Mouse (Mus musculus) neural tube, embryonic 14.5 days (tissue): ENCODE results near the gene Katna1. TPM values are rescaled to one million over a fixed set of nuclear protein-coding genes. Genes with fewer than 3 reads are reported as not detected.
"Not testable (repeated sequence)": the region's sequence is repeated elsewhere in the genome, so short reads cannot be mapped to it uniquely, and the experiment has no call there.

Experiments
- ATAC-seq: fragments of 200-750 bp; cut with Nextera tagmentation; 2 replicates; pipeline ENCODE4 v1.8.0; 2017; ENCODE audit warnings: low read depth, mild to moderate bottlenecking, moderate TSS enrichment, moderate library complexity
- H3K27ac ChIP-seq: fragments of 300-500 bp; sonication (generic); 2 replicates; pipeline ENCODE4 v1.5.1; 2014; ENCODE audit warnings: low read depth, mild to moderate bottlenecking, control low read depth, low read length, moderate library complexity, mixed read lengths
- H3K27me3 ChIP-seq: fragments of 300-500 bp; sonication (generic); 2 replicates; pipeline ENCODE4 v1.6.1; 2014; ENCODE audit warnings: low read length; ENCODE audit not compliant: control insufficient read depth, insufficient read depth
- H3K36me3 ChIP-seq: fragments of 300-500 bp; sonication (generic); 2 replicates; pipeline ENCODE4 v1.6.1; 2014; ENCODE audit warnings: low read length, mixed read lengths; ENCODE audit not compliant: control insufficient read depth, insufficient read depth
- H3K4me1 ChIP-seq: fragments of 300-500 bp; sonication (generic); 2 replicates; pipeline ENCODE4 v1.6.1; 2014; ENCODE audit warnings: low read length; ENCODE audit not compliant: control insufficient read depth, insufficient read depth
- H3K4me2 ChIP-seq: fragments of 300-500 bp; sonication (generic); 2 replicates; pipeline ENCODE4 v1.6.1; 2014; ENCODE audit warnings: mild to moderate bottlenecking, low read depth, low read length, control low read depth
- H3K4me3 ChIP-seq: fragments of 300-500 bp; sonication (generic); 2 replicates; pipeline ENCODE4 v1.5.1; 2014; ENCODE audit warnings: low read depth, low read length, control low read depth, mixed read lengths
- H3K9ac ChIP-seq: fragments of 300-500 bp; sonication (generic); replicated peaks from 2 replicates; pipeline ENCODE4 v1.6.1; 2014; ENCODE audit warnings: low read depth, mild to moderate bottlenecking, control low read depth, low read length, mixed read lengths
- H3K9me3 ChIP-seq: fragments of 300-500 bp; sonication (generic); 2 replicates; pipeline ENCODE4 v1.6.1; 2016; ENCODE audit warnings: low read length; ENCODE audit not compliant: control insufficient read depth
- WGBS: fragments of 180-500 bp; shearing (Covaris S2); extraction: QIAGEN DNeasy Blood & Tissue Kit; methylation state at CpG from one replicate; pipeline ENCODE4 v1.1.7; 2014; 5-methylcytosine and 5-hydroxymethylcytosine counted together
- polyA plus RNA-seq: library from polyadenylated mRNA; unstranded; fragments of >200 nt; fragmentation: Nextera tagmentation; extraction: Ambion mirVana; gene quantifications from 2 replicates; pipeline ENCODE4 v1.2.1, GENCODE M21; 2014

The Katna1 gene
- polyA plus RNA-seq, 1 experiment from 2014 or later: 32.3 TPM

GRCm38 (mm10) chr10:7710121-7710520, 15.7 kb upstream of the Katna1 start:
- 93% methylated on average over 5 of the region's 5 CpGs for WGBS

DNA sequence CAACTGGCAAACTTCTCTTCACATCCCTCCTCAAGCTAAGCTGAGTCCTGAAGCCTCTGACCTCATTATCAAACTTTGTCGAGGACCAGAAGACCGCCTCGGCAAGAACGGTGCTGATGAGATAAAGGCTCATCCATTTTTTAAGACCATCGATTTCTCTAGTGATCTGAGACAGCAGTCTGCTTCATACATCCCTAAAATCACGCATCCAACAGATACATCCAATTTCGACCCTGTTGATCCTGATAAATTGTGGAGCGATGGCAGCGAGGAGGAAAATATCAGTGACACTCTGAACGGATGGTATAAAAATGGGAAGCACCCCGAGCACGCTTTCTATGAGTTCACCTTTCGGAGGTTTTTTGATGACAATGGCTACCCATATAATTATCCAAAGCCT, 13.3 kb upstream of the Katna1 start:
- Histone ChIP-seq H3K9ac (no peak overlapping the region), H3K4me2 (no peak overlapping the region), H3K27ac (no peak overlapping the region), H3K27me3 (no peaks in the 10 kb centered on the region), H3K4me3 (no peak overlapping the region), H3K36me3 (peaks cover 35% of the 10 kb centered on the region), H3K9me3 (no peaks in the 10 kb centered on the region), H3K4me1 (no peaks in the 10 kb centered on the region)
- no peak for ATAC-seq
- WGBS: 95% methylated on average over 13 of the region's 13 CpGs

More at GRCm38 (mm10) chr10:7710121-7710520, 15.7 kb upstream of the Katna1 start:
- H3K9ac ChIP-seq: no peak overlapping the region
- no peak overlapping the region for H3K4me2 ChIP-seq
- no peaks in the 10 kb centered on the region for H3K9me3 ChIP-seq
- H3K27ac ChIP-seq: no peak overlapping the region
- H3K4me3 ChIP-seq: no peak overlapping the region
- no peaks in the 10 kb centered on the region for H3K4me1 ChIP-seq
- peaks cover 30% of the 10 kb centered on the region for H3K36me3 ChIP-seq
- ATAC-seq: no peak
- H3K27me3 ChIP-seq: no peaks in the 10 kb centered on the region

DNA sequence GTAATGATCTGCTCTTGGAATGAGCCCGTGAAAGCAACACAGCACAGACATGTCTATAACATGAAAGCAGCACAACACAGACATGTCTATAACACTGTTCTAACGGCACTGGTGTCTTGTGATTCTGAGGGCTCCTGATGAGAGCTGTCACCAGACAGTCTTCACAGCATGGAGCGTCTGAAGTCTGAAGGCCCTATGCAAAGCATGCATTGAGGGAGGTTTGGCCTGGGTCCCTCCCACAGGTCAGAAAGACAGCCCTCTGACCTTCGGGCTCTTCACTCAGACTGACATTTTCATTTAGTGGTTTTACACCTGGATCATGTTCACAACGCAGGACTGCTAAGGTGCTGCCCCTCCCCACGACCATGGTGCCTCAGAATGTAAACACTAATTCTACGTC, 10.7 kb upstream of the Katna1 start:
- Histone ChIP-seq H3K9ac (no peak overlapping the region), H3K4me2 (no peak overlapping the region), H3K4me1 (no peaks in the 10 kb centered on the region), H3K27me3 (no peaks in the 10 kb centered on the region), H3K36me3 (peaks cover 30% of the 10 kb centered on the region), H3K4me3 (no peak overlapping the region), H3K27ac (no peak overlapping the region), H3K9me3 (no peaks in the 10 kb centered on the region)
- 80% methylated on average over 7 of the region's 7 CpGs for WGBS
- ATAC-seq: no peak

- Histone ChIP-seq H3K27me3 (no peaks in the 10 kb centered on the region), H3K9me3 (no peaks in the 10 kb centered on the region), H3K4me2 (peak overlapping the region; percentile 96), H3K36me3 (no peaks in the 10 kb centered on the region), H3K4me3 (peak overlapping the region; percentile 68), H3K4me1 (peaks cover 6% of the 10 kb centered on the region; the same call in 1 of the 2 replicates), H3K9ac (peak overlapping the region; percentile 65), H3K27ac (peak overlapping the region; percentile 61; the same call in 1 of the 2 replicates)
- under 1% methylated on average over 8 of the region's 8 CpGs for WGBS
- ATAC-seq: 0 out of 2 replicates have a peak, but pooled peaks have one; percentile 1
These were observed 657 bp downstream of the Katna1 start for GRCm38 (mm10) chr10:7726501-7726812.

DNA sequence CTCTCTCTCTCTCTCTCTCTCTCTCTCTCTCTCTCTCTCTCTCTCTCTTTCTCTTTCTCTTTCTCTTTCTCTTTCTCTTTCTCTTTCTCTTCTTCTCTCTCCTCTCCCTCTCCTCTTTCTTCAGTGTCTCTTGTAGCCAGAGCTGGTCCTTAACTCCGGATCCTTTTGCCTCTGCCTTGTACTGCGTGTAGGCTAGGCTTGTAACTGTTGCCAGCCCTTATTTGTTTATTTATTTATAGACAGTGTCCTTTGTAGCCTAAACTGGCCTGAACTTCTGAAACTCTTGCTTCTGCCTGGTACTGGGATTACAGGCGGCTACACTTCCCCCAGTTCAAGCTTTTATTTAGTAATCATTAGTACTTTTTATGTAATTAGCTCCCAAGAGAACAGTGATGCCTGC, 1.2 kb downstream of the Katna1 start:
- Histone ChIP-seq H3K4me1 (peaks cover 10% of the 10 kb centered on the region), H3K4me2 (peak overlapping the region; percentile 96; the same call in 1 of the 2 replicates), H3K9ac (no peak overlapping the region), H3K27me3 (no peaks in the 10 kb centered on the region), H3K36me3 (no peaks in the 10 kb centered on the region), H3K27ac (no peak overlapping the region), H3K9me3 (no peaks in the 10 kb centered on the region), H3K4me3 (no peak overlapping the region; the same call in 1 of the 2 replicates)
- ATAC-seq: no peak
- WGBS: 13% methylated on average over 3 of the region's 3 CpGs

GRCm38 (mm10) chr10:7731582-7731981, 5.8 kb downstream of the Katna1 start:
- Histone ChIP-seq H3K4me1 (peaks cover 10% of the 10 kb centered on the region), H3K4me3 (no peak overlapping the region), H3K9ac (no peak overlapping the region), H3K36me3 (no peaks in the 10 kb centered on the region), H3K27ac (no peak overlapping the region), H3K27me3 (no peaks in the 10 kb centered on the region), H3K4me2 (no peak overlapping the region), H3K9me3 (no peaks in the 10 kb centered on the region)
- ATAC-seq: no peak

DNA sequence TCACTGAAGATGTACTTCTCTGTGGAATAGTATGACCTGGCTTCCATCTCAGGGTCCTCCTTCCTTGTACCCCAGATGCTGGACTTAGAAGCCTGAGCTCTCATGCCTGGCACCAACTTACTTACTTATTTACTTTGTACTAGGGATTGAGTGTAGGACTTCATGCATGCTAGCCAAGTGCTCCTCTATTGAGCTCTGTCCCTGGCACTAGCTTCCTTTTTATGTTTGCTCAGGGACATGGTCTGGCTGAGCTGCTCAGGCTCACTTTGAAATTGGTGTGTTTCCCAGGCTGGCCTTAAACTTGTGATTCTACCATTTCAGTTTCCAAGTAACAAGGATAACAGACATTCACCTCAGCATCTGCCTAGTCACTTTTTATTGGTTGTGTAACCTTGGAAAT, 11.3 kb downstream of the Katna1 start:
- no peak overlapping the region for H3K4me3 ChIP-seq
- no peak overlapping the region for H3K27ac ChIP-seq
- H3K27me3 ChIP-seq: no peaks in the 10 kb centered on the region
- no peak for ATAC-seq
- H3K9ac ChIP-seq: no peak overlapping the region
- no peaks in the 10 kb centered on the region for H3K9me3 ChIP-seq
- H3K4me1 ChIP-seq: no peaks in the 10 kb centered on the region
- H3K36me3 ChIP-seq: 0 out of 2 replicates have a peak, but pooled peaks cover 5% of the 10 kb centered on the region
- no peak overlapping the region for H3K4me2 ChIP-seq

DNA sequence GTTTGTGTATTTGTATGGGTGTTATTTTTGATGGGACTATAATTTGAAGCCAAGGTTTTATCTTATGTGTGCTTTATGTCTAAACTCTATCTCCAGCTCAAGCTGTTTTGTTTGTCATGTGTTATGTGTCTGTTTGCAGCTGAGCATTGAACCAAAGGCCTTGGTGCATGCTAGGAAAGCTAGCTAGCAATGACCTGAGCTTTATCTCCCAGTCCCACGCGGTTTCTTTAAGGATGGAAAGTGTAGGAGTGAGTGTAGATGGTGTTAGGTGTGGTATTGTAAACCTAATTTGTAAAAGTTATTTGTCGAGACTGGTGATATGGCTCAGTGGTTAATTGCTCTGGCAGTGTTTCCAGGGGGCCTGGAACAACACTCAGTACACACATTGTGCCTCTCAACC, 12.1 kb downstream of the Katna1 start:
- WGBS: 77% methylated on average over 3 of the region's 3 CpGs
- no peaks in the 10 kb centered on the region for H3K4me1 ChIP-seq
- ATAC-seq: no peak
- no peak overlapping the region for H3K4me3 ChIP-seq
- no peaks in the 10 kb centered on the region for H3K9me3 ChIP-seq
- no peaks in the 10 kb centered on the region for H3K27me3 ChIP-seq
- 0 out of 2 replicates have a peak, but pooled peaks cover 8% of the 10 kb centered on the region for H3K36me3 ChIP-seq
- no peak overlapping the region for H3K4me2 ChIP-seq
- H3K9ac ChIP-seq: no peak overlapping the region
- no peak overlapping the region for H3K27ac ChIP-seq

DNA sequence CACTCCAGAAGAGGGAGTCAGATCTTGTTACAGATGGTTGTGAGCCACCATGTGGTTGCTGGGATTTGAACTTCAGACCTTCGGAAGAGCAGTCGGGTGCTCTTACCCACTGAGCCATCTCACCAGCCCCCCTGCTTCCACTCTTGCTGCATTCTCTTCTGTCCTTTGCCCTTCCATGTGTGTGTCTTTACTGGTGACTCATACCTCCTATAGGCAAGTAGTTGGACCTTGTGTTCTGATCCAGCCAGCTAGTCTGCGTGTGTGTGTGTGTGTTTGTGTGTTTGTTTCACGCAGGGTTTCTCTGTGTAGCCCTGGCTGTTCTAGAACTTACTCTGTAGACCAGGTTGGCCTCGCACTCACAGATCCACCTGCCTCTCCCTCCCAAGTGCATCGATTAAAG, 19.7 kb downstream of the Katna1 start:
- ATAC-seq: not testable (repeated sequence)
- peaks cover 37% of the 10 kb centered on the region for H3K36me3 ChIP-seq

DNA sequence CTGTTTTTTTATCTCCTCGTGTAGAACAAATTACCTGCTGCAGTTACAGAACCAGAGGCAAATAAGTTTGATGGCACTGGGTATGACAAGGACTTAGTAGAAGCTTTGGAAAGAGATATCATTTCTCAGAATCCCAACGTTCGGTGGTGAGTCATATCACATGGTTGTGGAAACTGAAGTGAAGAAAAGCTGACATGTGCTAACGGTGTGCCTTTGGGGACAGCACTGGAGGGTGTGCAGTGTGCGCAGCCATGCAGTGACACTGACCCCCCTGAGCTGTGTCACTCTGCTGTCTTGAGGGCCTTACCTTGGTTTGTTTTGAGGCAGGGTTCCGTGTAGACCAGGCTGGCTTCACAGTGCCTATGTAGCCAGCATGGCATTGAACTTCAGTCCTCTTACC, 23.0 kb downstream of the Katna1 start:
- Histone ChIP-seq H3K27me3 (no peaks in the 10 kb centered on the region), H3K9me3 (no peaks in the 10 kb centered on the region), H3K9ac (no peak overlapping the region), H3K36me3 (peaks cover 41% of the 10 kb centered on the region), H3K4me1 (no peaks in the 10 kb centered on the region), H3K27ac (no peak overlapping the region), H3K4me3 (no peak overlapping the region), H3K4me2 (no peak overlapping the region)
- no peak for ATAC-seq
- 95% methylated on average over 6 of the region's 6 CpGs for WGBS

More for the DNA sequence above, 19.7 kb downstream of the Katna1 start:
- not testable (repeated sequence) for H3K9ac ChIP-seq, H3K9me3 ChIP-seq, H3K4me2 ChIP-seq, H3K27ac ChIP-seq, H3K4me1 ChIP-seq, H3K27me3 ChIP-seq, H3K4me3 ChIP-seq
- WGBS: 98% methylated on average over 6 of the region's 6 CpGs
